Mouse (Mus musculus): Measurements from ENCODE around the gene Nupr1l. TPM values are rescaled to one million over a fixed set of nuclear protein-coding genes. Genes with fewer than 3 reads are reported as not detected.

Nupr1l gene
- polyA plus RNA-seq (2014; fragmentation: Nextera tagmentation; extraction: Ambion mirVana), result 1.9 and 2.7 TPM in 2 replicates

DNA sequence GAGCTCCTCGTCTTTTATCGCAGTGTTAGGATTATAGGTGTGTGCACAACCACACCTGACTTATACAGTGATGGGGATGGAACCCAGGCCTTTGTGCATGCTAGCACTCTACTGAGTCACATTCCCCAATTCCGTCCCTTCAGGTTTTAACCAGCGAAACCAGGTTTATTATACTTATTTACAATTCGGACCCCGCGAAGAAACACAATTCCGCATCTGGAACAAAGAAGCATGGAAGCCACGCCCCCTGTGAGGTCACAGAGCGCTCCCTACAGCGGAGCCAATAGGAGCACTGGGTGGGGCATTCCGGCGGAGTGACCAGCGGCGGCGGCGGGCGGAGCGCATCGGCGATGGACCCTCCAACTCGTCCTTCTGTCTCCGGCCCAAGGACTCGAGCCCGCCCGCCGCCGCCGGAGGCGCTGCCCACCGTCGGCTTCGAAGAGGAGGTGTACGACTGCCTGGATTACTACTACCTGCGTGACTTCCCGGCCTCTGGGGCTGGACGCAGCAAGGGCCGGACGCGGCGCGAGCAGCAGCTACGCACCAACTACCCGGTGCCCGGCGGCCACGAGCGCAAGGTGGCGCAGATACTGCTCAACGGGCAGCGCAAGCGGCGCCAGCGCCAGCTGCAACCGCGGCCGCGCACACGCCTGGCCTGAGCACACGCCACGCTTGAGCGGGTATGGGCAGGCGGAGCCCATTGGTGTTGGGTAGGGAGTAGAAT is at the start of gene Nupr1l:
Gene Nupr1l (plus strand): TSS at position 299 of the 724 bp plus-strand sequence.
- Histone ChIP-seq H3K9ac (ENCODE audit: low read length) (peak within 1 kb of the TSS; percentile 68), H3K36me3 (ENCODE audit: control insufficient read depth, insufficient read depth, low read length) (peaks cover under 1% of the 10 kb centered on the region; the same call in 1 of the 2 replicates), H3K4me2 (ENCODE audit: low read length) (peak within 1 kb of the TSS; percentile 82), H3K27me3 (replicated peaks; ENCODE audit: control insufficient read depth, insufficient read depth, low read length) (no peaks in the 10 kb centered on the region), H3K27ac (ENCODE audit: low read depth) (peak within 1 kb of the TSS; percentile 81), H3K4me1 (replicated peaks; ENCODE audit: control insufficient read depth, insufficient read depth, low read length) (0 out of 2 replicates have a peak, but pooled peaks cover 3% of the 10 kb centered on the region), H3K9me3 (ENCODE audit: control insufficient read depth, low read length) (no peaks in the 10 kb centered on the region), H3K4me3 (ENCODE audit: low read depth, low read length) (peak within 1 kb of the TSS; percentile 62)
- ATAC-seq (replicated peaks; ENCODE audit: low FRiP score, low TSS enrichment, low read depth) (peak; percentile 98), DNase-seq (ENCODE audit: low spot score) (peak; percentile 96)
- under 1% methylated on average over 62 of the region's 63 CpGs for WGBS

GRCm38 (mm10) chr5:129862325-129862724 is 46.0 kb upstream of the Nupr1l start:
- Histone ChIP-seq H3K4me3 (ENCODE audit: low read depth, low read length) (no peak overlapping the region), H3K4me2 (ENCODE audit: low read length) (no peak overlapping the region), H3K27me3 (replicated peaks; ENCODE audit: control insufficient read depth, insufficient read depth, low read length) (no peaks in the 10 kb centered on the region), H3K9ac (ENCODE audit: low read length) (no peak overlapping the region), H3K9me3 (ENCODE audit: control insufficient read depth, low read length) (no peaks in the 10 kb centered on the region), H3K36me3 (ENCODE audit: control insufficient read depth, insufficient read depth, low read length) (peaks cover 36% of the 10 kb centered on the region), H3K27ac (ENCODE audit: low read depth) (no peak overlapping the region), H3K4me1 (replicated peaks; ENCODE audit: control insufficient read depth, insufficient read depth, low read length) (no peaks in the 10 kb centered on the region)
- 93% methylated on average over 6 of the region's 6 CpGs for WGBS
- DNase-seq (ENCODE audit: low spot score), result no peak
- ATAC-seq (replicated peaks; ENCODE audit: low FRiP score, low TSS enrichment, low read depth), result no peak

GRCm38 (mm10) chr5:129864467-129864866 is 43.9 kb upstream of the Nupr1l start:
- Histone ChIP-seq H3K27ac (ENCODE audit: low read depth) (no peak overlapping the region), H3K9me3 (ENCODE audit: control insufficient read depth, low read length) (no peaks in the 10 kb centered on the region), H3K9ac (ENCODE audit: low read length) (no peak overlapping the region), H3K27me3 (replicated peaks; ENCODE audit: control insufficient read depth, insufficient read depth, low read length) (no peaks in the 10 kb centered on the region), H3K4me1 (replicated peaks; ENCODE audit: control insufficient read depth, insufficient read depth, low read length) (no peaks in the 10 kb centered on the region), H3K4me3 (ENCODE audit: low read depth, low read length) (no peak overlapping the region), H3K36me3 (ENCODE audit: control insufficient read depth, insufficient read depth, low read length) (peaks cover 17% of the 10 kb centered on the region), H3K4me2 (ENCODE audit: low read length) (no peak overlapping the region)
- ATAC-seq (replicated peaks; ENCODE audit: low FRiP score, low TSS enrichment, low read depth) (0 out of 2 replicates have a peak, but pooled peaks have one; percentile 17), DNase-seq (ENCODE audit: low spot score) (no peak)
- 16% methylated on average over 18 of the region's 18 CpGs for WGBS

GRCm38 (mm10) chr5:129865841-129866240 is 42.5 kb upstream of the Nupr1l start:
- Histone ChIP-seq H3K36me3 (ENCODE audit: control insufficient read depth, insufficient read depth, low read length) (peaks cover 9% of the 10 kb centered on the region; the same call in 1 of the 2 replicates), H3K4me3 (ENCODE audit: low read depth, low read length) (no peak overlapping the region), H3K9me3 (ENCODE audit: control insufficient read depth, low read length) (no peaks in the 10 kb centered on the region), H3K9ac (ENCODE audit: low read length) (no peak overlapping the region), H3K27me3 (replicated peaks; ENCODE audit: control insufficient read depth, insufficient read depth, low read length) (no peaks in the 10 kb centered on the region), H3K4me1 (replicated peaks; ENCODE audit: control insufficient read depth, insufficient read depth, low read length) (no peaks in the 10 kb centered on the region), H3K27ac (ENCODE audit: low read depth) (no peak overlapping the region), H3K4me2 (ENCODE audit: low read length) (no peak overlapping the region)
- ATAC-seq (replicated peaks; ENCODE audit: low FRiP score, low TSS enrichment, low read depth) (no peak), DNase-seq (ENCODE audit: low spot score) (no peak)
- WGBS, result 81% methylated on average over 12 of the region's 12 CpGs

DNA sequence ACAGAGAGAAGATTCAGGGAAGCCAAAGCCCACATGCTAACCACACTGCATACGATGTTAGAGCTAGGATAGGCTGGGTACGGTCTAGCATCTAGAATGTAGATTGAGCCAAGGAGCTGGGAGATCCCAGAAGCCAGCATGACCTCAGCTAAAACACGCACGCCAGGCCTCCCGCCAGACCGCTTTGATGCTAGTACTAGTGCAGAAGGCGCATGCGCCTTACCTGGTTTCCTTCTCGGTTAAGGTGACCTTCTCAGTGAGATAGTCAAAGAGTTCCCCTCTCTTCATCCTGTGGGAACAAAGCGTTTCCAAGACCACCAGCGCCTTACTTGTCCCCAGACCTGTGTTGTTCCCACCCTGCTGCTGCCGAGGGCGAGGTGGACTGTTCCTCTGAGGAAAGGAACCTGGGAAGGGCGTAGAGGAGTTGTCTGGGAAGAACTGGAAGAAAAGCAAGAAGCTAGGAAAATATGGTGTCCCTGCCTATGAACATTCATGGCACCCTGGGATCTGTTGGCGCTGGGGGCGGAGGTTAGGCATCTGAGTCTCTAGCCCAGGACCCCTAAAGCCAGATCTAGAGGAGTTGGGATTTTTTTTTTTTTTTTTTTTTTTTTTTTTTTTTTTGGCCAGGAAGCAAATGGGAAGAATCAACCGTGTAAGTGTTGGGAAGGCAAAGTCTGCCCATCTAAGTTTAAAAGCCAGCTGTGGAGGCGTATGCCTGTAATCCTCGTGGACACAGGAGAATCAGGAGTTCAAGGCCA is 38.9 kb upstream of the Nupr1l start:
- Histone ChIP-seq H3K27me3 (replicated peaks; ENCODE audit: control insufficient read depth, insufficient read depth, low read length) (no peaks in the 10 kb centered on the region), H3K4me2 (ENCODE audit: low read length) (no peak overlapping the region), H3K9ac (ENCODE audit: low read length) (no peak overlapping the region), H3K4me3 (ENCODE audit: low read depth, low read length) (no peak overlapping the region), H3K36me3 (ENCODE audit: control insufficient read depth, insufficient read depth, low read length) (no peaks in the 10 kb centered on the region), H3K4me1 (replicated peaks; ENCODE audit: control insufficient read depth, insufficient read depth, low read length) (no peaks in the 10 kb centered on the region), H3K27ac (ENCODE audit: low read depth) (no peak overlapping the region), H3K9me3 (ENCODE audit: control insufficient read depth, low read length) (no peaks in the 10 kb centered on the region)
- 86% methylated on average over 19 of the region's 19 CpGs for WGBS
- ATAC-seq (replicated peaks; ENCODE audit: low FRiP score, low TSS enrichment, low read depth), result no peak
- DNase-seq (ENCODE audit: low spot score), result no peak

GRCm38 (mm10) chr5:129871238-129871637 is 37.1 kb upstream of the Nupr1l start:
- Histone ChIP-seq H3K27ac (ENCODE audit: low read depth) (no peak overlapping the region), H3K27me3 (replicated peaks; ENCODE audit: control insufficient read depth, insufficient read depth, low read length) (no peaks in the 10 kb centered on the region), H3K9me3 (ENCODE audit: control insufficient read depth, low read length) (no peaks in the 10 kb centered on the region), H3K4me3 (ENCODE audit: low read depth, low read length) (no peak overlapping the region), H3K36me3 (ENCODE audit: control insufficient read depth, insufficient read depth, low read length) (no peaks in the 10 kb centered on the region), H3K4me2 (ENCODE audit: low read length) (no peak overlapping the region), H3K4me1 (replicated peaks; ENCODE audit: control insufficient read depth, insufficient read depth, low read length) (no peaks in the 10 kb centered on the region), H3K9ac (ENCODE audit: low read length) (no peak overlapping the region)
- DNase-seq (ENCODE audit: low spot score) (no peak), ATAC-seq (replicated peaks; ENCODE audit: low FRiP score, low TSS enrichment, low read depth) (no peak)
- 86% methylated on average over 2 of the region's 2 CpGs for WGBS

GRCm38 (mm10) chr5:129873942-129874341 is 34.4 kb upstream of the Nupr1l start:
- Histone ChIP-seq H3K4me3 (ENCODE audit: low read depth, low read length) (no peak overlapping the region), H3K27ac (ENCODE audit: low read depth) (no peak overlapping the region), H3K9ac (ENCODE audit: low read length) (no peak overlapping the region), H3K27me3 (replicated peaks; ENCODE audit: control insufficient read depth, insufficient read depth, low read length) (no peaks in the 10 kb centered on the region), H3K4me1 (replicated peaks; ENCODE audit: control insufficient read depth, insufficient read depth, low read length) (no peaks in the 10 kb centered on the region), H3K36me3 (ENCODE audit: control insufficient read depth, insufficient read depth, low read length) (no peaks in the 10 kb centered on the region), H3K4me2 (ENCODE audit: low read length) (no peak overlapping the region), H3K9me3 (ENCODE audit: control insufficient read depth, low read length) (no peaks in the 10 kb centered on the region)
- no peak for ATAC-seq (replicated peaks; ENCODE audit: low FRiP score, low TSS enrichment, low read depth)
- WGBS, result 84% methylated on average over 12 of the region's 12 CpGs
- no peak for DNase-seq (ENCODE audit: low spot score)

GRCm38 (mm10) chr5:129875098-129875497 is 33.2 kb upstream of the Nupr1l start:
- DNase-seq (ENCODE audit: low spot score), result no peak
- Histone ChIP-seq H3K4me2 (ENCODE audit: low read length) (no peak overlapping the region), H3K9me3 (ENCODE audit: control insufficient read depth, low read length) (no peaks in the 10 kb centered on the region), H3K4me3 (ENCODE audit: low read depth, low read length) (no peak overlapping the region), H3K27ac (ENCODE audit: low read depth) (no peak overlapping the region), H3K4me1 (replicated peaks; ENCODE audit: control insufficient read depth, insufficient read depth, low read length) (no peaks in the 10 kb centered on the region), H3K9ac (ENCODE audit: low read length) (no peak overlapping the region), H3K36me3 (ENCODE audit: control insufficient read depth, insufficient read depth, low read length) (peaks cover under 1% of the 10 kb centered on the region; the same call in 1 of the 2 replicates), H3K27me3 (replicated peaks; ENCODE audit: control insufficient read depth, insufficient read depth, low read length) (no peaks in the 10 kb centered on the region)
- no peak for ATAC-seq (replicated peaks; ENCODE audit: low FRiP score, low TSS enrichment, low read depth)
- 74% methylated on average over 11 of the region's 11 CpGs for WGBS
